Mouse (Mus musculus): Measurements from ENCODE around the gene Gm45785.

- TF ChIP-seq CTCF (IDR thresholded peaks at IDR 0.05; ENCODE audit: low read depth, low read length) (no peak), POLR2A (IDR thresholded peaks at IDR 0.05; ENCODE audit: borderline replicate concordance, low read depth, low read length) (no peak)
These were observed 19.7 kb downstream of the Gm45785 start for GRCm38 (mm10) chr7:140836243-140837115.
